21 mouse cellular contexts compared by ENCODE assay signal in genomic region chr11:84059784-84060183, GRCm38 (mm10). TPM values are rescaled to one million over a fixed set of nuclear protein-coding genes. Genes with fewer than 3 reads are reported as not detected.
"Had no signal": no experiment of that assay in that cellular context is flagged by ENCODE, and none has a peak within 500 bp of the region (broad histone marks: within the 10 kb centered on the region; RNA-seq: fewer than 3 reads in every experiment).

No protein-coding gene starts in this region.

- H3K9ac ChIP-seq: lung, embryonic 14.5 days; midbrain, embryonic 12.5 days; neural tube, embryonic 13.5 days; neural tube, embryonic 15.5 days had no signal

- H3K27ac ChIP-seq: midbrain, embryonic 10.5 days; midbrain, embryonic 12.5 days; neural tube, embryonic 13.5 days; neural tube, embryonic 15.5 days had no signal

- H3K4me2 ChIP-seq: lung, embryonic 14.5 days; midbrain, embryonic 12.5 days; neural tube, embryonic 13.5 days; neural tube, embryonic 15.5 days had no signal

- H3K4me3 ChIP-seq: midbrain, embryonic 10.5 days; midbrain, embryonic 12.5 days; myocyte; neural tube, embryonic 13.5 days; neural tube, embryonic 15.5 days had no signal

- H3K9me3 ChIP-seq: midbrain, embryonic 12.5 days; neural tube, embryonic 13.5 days had no signal

- ATAC-seq: midbrain, embryonic 16.5 days had no signal

- H3K36me3 ChIP-seq: midbrain, embryonic 10.5 days; midbrain, embryonic 12.5 days; neural tube, embryonic 13.5 days; neural tube, embryonic 15.5 days had no signal

- H3K27me3 ChIP-seq: midbrain, embryonic 12.5 days; neural tube, embryonic 13.5 days; neural tube, embryonic 15.5 days had no signal

- DNase-seq: lung, adult 18-20 months; lung, embryonic 14.5 days; lung, postnatal 10 days; lung, postnatal 4 days; midbrain, embryonic 14.5 days; retina, postnatal 1 day; right cerebral cortex, adult 18-20 months; right cerebral cortex, postnatal 25 days; right cerebral cortex, postnatal 4 days; spleen, adult 18-20 months; thymus, adult 2 months; thymus, postnatal 25 days; thymus, postnatal 4 days had no signal

- H3K4me1 ChIP-seq: midbrain, embryonic 12.5 days; neural tube, embryonic 13.5 days; neural tube, embryonic 15.5 days had no signal

RNA-seq across cellular contexts. Expression of gene Dusp14, which starts 9.3 kb away (rescaled TPM):
- total RNA-seq: megakaryocyte, adult 5-6 weeks; megakaryocyte-erythroid progenitor cell, adult 5-6 weeks had no signal
